Mouse (Mus musculus) CD4-positive, CD25-positive, alpha-beta regulatory T cell, adult 4 months (primary cell): ENCODE measurements around the gene Acap1. TPM values are rescaled to one million over a fixed set of nuclear protein-coding genes. Genes with fewer than 3 reads are reported as not detected.
A peak's percentile ranks its signal among the peaks of the same experiment; 100 is the strongest.

ENCODE experiments used
- ATAC-seq: one replicate; pipeline ENCODE4 v1.8.0; 2017
- polyA plus RNA-seq, 2 experiments: library from polyadenylated mRNA; unstranded; fragments of 100-300 nt; shearing (Covaris generic); gene quantifications; one replicate each; pipeline ENCODE4 v1.2.1; 2017

The Acap1 gene
- polyA plus RNA-seq, 2 experiments from 2014 or later, result 256 to 383 TPM

DNA sequence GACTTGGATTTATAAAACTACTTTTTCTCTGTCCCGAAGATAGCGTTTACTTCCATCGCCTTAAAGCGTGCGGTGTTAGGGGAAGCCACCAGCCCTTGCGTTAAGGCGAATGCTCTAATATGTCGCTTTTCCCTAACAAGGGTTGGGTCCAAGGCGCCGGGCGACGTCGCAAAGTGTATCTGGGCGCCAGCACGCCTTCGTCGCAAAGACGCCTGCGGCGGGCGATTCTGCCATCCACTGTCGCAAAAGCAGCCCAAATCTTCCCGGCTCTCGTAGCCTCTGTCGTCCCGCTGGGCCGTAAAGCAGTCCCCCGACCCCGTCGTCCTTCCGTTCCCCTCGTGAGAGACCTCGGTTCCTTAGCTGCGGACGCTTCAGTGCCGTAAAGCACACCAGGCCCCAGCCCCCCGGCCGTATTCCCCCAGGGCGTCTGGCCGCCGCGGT is 6.1 kb upstream of the Acap1 start:
- ATAC-seq, result peak; percentile 53

DNA sequence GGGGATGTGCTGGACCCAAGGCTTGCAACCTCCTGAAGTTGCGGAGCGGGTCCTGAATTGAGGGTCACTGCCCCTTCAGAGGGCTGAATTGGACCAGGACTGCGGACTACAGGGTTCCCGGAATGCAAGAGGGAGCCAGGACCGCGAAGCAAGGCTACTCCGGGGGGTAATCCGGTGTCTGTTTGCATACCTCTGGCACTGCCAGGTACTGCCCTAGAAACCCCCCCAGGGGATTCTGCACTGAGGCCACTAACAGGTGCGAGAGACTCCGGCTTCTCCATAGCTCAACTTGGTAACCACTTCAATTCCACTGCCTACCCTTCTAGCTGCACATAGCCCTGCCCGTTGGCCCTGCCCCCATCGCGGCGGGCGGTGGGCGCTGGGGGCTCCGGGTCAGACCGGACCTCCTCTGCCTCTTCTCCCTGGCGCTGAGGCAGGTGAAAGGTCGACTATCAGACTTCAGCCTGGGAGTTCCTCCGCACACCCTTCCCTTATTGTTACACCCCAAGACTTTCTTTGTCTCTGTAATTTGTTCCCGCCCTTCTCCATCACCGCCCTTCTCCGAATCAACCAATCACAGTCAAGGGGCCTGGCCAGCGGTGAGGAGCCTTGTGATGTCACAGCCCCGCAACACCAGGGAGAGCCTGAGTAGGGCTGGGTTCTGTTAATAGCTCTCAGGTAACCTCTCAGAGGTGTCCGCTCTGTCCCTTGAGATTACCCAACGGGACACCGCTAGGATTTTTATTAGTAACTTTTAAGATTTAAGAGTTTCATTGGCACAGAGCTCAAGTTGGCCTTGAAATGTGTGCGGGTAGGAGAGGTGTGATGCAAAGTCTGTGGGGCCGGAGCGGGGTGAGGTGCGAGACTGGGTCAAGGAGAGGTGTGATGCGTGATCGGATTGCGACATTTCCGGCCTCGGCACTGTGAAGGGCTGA is 5.4 kb upstream of the Acap1 start, which contains the start of the genes 2810408A11Rik and Neurl4:
2810408A11Rik (minus strand) TSS at position 517 of the 935 bp plus-strand sequence.
Neurl4 (plus strand) TSS at position 602 of the 935 bp plus-strand sequence.
- ATAC-seq, result peak; percentile 95

DNA sequence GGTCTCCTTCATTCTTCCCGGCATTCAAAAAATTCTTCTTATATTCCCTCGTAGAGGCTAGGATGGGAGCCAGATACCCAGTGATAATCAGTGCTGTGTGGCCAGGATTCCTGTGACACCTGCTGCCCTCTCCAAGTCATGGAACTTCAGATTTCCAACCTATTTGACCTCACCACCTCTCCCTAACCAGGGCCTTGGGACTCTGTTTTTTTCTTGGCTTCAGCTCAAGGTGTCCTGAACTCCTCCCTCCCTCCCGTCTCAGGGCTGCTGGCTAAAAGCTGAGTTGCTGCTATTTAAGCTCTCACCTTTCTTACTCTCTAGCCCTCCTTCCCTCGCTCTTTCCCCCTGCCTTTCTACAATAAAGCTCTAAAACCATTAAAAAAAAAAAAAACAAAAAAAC is 4.5 kb upstream of the Acap1 start:
- ATAC-seq, result no peak

DNA sequence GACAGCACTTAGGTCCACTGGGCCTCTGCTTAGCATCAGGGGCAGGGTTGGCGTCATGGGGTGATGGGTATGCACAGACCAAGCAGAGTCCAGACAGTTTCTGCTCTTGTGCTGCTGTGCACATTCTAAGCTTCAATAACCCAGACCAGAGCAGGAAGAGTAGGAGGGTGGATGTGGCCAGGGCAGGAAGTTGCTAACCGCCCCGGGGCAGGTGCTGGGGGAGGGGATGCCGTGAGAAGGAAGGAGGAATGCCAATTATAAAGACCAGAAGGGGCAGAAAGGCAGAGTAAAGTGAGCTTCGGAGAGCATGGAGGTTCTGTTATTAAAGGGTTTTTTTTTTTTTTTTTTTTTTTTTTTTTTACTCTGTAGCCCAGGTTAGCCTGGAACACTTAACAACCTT is 668 bp downstream of the Acap1 start:
- peak; percentile 97 for ATAC-seq

DNA sequence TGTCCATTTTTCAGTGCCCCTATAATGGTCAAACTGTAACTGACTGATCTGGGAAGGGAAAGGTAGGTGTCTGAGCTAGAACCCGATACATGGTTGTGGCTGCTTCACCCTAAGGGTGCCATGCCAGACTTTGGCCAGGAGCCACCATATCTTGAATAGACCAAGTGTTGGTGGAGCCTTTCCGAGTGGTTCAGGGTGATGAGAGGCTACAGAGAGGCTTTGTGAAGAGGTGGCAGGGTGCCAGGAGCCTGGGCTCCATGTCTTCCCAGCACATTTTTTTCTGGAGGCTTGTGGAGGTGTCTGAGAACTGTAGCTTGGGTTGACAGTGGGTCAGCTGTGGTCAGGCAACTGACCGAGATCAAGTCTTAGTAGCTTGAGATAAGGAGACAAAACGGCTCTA is 3.9 kb downstream of the Acap1 start:
- ATAC-seq, result no peak

DNA sequence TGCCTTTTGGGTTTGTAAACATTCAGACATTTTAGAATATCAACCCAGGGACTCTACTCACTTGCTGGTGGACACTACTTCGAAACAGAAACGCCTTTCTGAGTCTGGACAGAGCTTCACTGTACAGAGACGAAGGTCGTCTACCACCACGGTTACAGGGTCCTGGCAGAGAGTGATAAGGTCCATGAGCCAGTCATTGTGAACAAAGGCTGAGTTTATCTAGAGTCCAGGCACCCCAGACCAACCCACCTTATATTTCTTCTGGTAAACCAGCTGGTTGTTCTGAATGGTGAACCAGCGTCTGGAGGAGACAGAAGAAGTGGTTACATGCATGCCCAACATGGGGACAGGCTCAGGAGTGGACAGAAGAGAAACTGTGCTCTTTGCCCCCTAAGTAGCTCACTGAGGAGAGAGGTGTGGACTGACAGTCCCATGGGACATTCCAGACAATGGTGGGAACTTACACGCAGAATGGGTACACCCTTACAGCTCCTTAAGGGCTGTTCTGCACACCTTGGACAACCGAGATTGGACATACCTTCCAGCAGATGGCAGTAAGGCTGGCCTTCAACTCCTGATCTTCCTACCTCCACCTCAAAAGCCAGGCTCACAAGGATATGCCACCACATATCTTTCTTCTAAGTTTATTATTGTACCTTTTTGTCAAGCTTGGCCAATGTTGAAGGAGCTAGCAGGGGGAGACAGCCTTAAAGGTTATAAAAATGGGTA is 8.3 kb downstream of the Acap1 start:
- no peak for ATAC-seq

DNA sequence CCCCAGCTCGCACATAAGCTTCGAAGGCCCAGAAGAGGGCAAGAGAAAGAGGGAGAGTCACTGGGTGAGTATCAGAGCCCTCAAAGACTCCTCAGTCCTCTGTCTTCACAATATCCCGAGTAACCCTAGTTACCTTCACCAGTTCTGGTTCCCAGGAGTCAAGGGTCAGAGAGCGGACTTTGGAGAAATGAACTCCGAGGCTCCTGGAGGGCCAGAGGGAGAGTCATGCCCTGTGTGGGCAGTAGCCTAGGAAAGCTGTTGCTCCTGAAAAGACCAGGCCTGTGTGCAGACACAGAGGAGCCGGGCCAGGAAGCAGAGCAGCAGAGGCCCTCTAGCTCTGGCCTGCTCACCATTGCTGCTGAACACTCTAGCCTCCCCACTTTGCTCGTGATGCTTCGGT is 10.7 kb downstream of the Acap1 start:
- ATAC-seq, result no peak

DNA sequence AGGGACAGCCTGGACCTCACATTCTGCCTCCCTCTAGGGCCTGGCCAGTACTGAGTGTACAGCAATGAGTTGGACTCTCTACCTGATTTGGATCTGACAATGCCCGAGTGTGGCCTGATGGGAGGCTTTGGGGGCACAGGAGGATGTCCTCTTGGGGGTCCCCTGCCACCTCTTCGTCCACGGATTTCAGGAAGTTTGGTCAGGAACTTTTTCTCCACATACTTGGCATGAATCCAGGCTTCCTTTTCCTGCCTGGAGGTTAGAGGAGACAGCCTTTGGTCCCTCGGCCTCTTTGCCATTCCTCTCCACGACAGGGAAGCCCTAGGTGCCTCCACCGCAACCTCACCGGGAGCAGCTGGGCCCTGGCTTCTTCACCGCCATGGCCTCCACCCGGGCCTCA is 11.1 kb downstream of the Acap1 start:
- no peak for ATAC-seq

DNA sequence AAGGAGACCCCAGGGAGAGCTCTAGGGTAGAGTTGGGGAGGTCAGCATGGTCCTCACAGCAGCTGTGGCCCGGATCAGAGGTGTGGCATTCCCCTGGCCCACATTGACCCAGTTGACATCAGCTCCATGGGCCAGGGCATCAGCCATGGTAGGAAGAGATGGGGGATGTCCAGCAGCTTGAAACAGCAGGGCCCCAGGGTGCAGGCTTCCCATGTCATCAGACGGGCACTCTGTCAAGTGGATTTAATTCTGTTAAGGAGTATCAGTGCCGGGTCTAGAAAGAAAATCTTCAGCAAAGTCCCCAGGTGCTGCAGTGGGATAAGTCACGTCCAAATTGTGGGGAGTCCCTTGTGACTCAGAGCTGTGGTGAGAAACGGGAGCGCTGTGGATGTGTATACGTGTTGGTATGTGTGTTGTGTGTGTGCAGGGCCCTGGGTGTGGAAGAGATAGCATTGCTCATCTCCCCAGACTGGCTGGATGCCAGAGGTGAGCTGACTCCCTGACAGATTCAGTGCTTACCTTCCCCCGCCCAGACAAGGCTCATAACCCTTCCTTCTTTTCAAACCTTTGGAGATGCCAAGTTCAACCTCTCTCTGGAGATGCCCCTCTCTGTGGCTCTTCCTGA is 11.7 kb downstream of the Acap1 start:
- no peak for ATAC-seq

DNA sequence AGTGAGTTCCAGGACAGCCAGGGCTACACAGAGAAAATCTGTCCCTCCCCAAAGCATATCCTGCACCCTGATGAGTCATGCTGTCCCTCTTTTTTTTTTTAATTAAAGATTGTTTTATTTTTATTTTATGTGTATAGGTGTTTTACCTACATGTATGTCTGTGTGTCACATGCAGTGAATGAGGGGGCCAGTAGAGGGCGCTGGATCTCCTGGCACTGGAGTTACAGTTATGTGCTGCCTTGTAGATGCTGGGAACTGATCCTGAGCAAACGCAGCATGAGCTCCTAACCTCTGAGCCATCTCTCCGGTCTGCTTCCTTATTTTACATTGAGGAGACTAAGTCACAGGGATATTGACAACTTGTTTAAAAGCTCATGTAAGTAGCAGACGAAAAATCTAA is 12.3 kb downstream of the Acap1 start:
- no peak for ATAC-seq

DNA sequence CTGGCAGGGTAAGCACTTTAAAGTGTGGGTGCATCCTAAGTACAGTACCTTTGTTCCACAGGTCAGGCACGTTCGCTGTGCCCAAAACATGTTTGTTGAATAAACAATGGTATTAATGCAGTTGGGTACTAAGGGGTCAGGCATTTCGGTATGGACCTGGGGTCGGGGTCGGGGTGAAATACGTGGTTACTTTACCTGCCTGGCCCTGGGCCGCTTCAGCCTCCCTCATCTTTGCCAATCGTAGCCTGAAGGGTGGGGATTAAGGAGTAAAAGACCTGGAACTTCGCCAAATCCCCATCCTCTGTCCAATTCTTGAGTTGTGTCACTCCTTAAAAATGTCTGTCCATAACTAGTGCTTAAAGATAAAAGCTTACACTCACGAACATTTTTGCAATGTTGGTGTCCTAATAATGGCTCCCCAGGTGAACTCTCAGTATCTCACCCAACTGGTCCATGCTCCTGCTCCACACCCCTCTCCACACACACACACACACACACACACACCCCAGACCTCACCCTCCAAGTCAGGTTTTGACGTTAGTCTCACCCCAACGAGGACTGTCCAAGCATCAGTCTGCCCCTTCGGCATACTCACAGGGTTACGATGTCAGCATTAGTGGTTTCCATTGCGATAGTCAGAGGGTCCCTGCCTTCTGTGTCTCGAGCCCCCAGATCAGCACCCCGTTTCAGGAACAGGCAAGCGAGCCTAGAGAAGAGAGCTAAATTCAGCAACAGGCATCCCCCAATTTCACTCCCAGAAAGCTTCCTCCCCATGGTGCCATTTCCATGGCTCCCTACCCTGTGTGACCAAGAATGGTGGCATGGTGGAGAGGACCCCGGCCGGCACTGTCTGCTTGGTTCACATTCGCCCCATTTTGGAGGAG is 13.3 kb downstream of the Acap1 start:
- ATAC-seq, result no peak

DNA sequence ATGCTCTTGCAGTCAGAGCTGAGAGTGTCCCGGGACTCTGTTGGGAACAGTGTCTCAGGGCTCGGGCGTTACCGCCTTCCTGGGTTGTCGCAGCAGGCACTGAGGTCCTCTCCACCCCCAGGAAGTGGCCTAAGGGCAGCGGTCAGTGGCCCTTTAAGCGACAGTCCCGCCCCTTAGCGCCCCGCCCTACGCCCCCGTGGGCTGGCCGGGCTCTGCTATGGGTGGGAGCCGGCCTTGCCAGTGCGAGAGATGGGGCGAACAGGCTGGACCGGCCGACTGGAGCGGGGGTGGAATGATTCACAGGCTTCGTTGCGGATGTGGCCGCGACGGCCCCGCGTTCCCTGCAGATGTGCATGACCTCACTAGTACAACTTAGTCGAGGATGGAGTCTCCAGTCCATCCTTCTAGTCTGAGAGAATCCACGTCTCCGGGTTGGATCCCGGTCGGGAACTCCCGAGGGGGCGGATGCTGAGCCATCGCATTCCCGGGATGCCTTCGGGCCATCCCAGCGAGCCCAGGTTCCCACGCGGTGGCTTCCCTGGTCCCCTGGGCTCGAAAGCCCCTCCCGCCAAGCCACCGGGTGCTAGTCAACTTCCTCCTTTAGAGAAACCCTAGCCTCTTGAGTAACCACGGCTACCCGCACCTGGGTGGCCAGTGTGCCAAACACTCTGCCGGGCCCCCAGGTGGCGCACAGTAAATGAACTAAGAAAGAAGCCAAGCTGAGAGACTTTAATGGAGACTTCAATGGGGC is 14.3 kb downstream of the Acap1 start, which contains the start of gene Kctd11:
Kctd11 (minus strand) TSS at position 554 of the 751 bp plus-strand sequence.
- ATAC-seq, result peak; percentile 60

DNA sequence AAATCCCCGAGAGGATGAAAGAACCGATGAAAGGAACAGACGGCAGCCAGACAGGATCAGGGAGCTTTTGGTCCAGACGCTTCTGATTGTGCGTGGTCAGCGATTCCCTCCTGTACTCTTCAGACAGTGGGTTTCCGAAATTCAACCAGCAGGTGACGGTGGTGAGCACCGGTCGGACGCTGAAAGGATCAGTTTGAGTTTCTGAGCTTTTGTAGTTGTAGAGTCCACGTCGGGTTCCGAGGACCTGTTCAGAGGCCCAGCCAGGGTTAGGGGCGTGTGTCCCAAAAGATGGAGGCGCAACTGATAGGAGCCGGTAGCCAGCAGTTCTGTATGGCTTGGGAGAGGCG is 14.9 kb downstream of the Acap1 start:
- peak; percentile 49 for ATAC-seq

DNA sequence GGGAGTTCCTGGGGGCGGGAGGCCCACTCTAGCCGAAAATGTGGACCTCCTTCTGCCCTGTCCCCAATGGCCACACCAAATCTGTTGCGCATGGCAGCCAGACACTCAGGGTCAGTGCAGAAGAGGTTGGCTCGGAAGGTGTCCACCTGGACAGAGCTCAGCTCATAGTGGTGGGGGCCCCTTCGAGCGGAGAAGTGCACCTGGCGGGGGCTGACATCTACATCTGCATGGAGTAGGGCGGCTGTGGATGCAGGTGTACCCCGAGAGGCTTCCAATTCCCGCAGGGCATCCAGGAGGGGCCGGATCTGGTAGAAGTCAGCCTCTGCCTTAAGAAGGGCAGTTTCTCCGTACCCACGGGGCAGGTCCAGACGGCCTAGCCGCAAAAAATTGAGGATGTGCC is 15.6 kb downstream of the Acap1 start:
- ATAC-seq, result no peak

DNA sequence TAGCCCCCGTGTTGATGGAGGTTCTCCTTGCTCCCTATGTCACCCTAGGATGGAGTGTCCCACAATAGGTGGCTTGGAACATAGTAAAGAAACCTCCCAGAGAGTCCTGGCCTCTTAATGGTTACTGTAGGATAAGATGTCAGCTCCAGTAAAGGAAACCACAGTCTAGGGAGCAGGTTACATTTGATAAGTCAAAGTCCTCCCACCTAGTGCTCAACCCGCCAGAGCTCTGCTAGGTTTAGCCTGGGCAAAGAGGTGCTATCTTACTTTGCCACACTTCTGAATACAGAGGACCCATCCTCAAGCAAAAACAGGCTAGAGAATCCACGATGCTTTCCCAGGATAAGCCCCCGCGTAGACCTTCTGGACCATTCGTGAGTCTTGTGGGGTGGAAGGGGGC is 16.4 kb downstream of the Acap1 start:
- ATAC-seq, result no peak

DNA sequence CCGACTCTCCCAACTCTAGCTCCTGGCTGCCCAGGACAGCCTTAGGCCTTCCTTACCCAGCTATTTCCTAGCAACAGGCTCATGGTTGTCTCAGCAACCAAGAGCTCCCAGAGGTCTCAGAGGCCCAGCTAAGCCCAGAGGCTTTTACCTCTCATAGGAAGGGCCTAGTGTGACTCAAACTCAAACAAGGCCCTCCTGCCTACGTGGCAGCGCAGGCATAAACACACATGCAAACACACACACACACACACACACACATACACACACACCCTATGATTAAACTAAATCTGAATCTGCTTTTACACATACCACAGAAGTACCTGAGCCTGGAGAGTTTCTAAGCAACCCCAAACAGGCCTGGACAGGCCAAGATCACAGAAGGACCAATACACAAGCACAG is 16.9 kb downstream of the Acap1 start:
- ATAC-seq, result no peak

DNA sequence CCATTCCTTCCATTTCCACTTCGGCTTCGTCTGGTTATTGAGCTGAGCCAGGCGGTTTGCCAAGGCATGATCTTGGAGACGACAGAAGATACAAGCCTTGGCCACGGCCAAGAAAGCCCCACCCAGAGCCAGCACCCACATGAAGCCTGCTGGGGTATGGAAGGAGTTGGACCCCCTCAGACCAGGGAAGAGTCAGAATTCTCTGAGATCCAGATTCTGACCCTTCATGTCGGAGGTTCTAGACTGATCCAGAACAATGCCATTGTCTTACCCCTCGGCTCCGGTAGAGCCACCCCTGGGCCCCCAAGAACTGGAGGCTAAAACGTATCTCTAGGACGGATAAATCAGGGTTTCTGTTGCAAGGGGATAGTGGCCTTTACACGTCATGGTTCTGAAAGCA is 17.5 kb downstream of the Acap1 start, which contains the start of gene Tmem95:
Tmem95 (minus strand) TSS at position 141 of the 400 bp plus-strand sequence.
- no peak for ATAC-seq

DNA sequence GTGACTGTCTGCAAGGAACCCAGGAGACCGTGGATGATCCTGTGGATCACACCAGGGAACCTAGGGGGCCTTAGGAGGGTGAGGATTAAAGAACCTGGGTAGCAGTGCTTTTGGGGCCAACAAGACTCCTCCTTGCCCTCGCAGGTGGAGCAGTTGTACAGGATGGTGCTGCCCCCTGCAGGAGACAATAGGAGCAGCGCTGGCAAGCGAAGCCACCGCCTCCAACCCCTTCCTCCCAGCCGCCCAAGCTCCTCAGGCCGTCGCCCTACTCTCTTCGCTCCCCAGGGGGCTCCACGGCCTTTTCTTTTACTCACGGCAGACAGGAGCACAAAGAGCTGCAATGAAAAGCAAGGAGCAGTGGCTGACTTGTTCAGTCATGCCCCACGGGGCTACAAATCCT is 18.5 kb downstream of the Acap1 start:
- peak; percentile 56 for ATAC-seq

DNA sequence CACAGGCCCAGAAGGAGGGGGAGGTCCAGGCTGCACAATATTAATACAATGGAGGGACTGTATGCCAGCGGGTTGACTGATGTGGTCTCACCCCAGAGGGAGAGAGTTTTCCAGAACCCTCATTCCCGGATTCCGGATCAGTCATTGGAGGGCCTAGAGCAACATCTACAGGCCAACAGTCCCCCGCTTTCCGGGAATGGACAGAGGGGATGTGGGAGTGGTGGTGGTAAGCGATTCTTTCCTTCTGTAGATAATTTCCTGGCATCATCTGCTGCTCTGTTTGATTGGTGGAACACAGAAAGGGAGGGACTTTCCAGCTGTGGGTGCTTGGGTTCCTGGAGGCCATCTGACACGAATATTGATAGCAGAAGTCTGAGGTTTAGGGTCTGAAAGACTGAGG is 19.2 kb downstream of the Acap1 start:
- ATAC-seq, result peak; percentile 38

DNA sequence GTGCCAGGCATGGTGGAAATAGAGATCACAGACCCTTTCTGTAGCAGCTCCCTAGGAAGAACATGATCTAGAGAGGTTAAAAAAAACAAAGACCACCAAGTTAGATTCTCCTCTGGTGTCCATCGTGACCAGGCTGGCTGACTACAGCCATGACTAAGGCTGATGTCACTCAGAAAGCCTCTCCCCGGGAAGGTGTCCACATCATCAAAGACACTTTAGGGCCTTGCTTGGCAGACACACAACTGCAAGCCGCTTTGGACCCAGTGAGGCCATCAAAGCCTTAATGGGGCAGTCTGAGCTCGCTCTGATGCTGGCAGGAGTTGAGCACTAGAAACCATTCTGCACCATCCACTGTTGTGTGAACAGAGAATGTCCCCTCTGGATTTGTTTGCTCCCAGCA is 22.9 kb downstream of the Acap1 start:
- ATAC-seq, result no peak

DNA sequence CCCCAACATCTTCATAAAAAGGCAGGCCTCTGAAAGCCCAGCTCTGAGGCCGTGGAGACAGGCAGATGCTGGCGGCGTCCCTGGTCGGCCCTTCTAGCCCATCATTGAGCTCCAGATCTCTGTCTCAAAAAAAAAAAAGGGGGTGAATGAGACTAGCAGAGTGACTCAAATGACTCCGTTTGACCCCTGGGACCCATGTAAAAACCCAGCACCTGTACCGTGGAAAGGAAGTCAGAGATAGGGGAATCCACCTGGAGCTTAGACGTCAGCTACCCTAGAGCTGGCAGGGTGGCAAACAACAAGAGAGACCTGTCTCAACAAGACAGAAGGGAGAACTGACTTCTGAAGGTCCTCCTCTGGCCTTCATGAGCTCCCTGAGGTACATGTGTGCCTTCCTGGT is 23.5 kb downstream of the Acap1 start:
- ATAC-seq, result no peak
